Mouse (Mus musculus) limb, embryonic 12.5 days (tissue): ENCODE data around the gene Hexim1. TPM values are rescaled to one million over a fixed set of nuclear protein-coding genes. Genes with fewer than 3 reads are reported as not detected.

Experiments used
- ATAC-seq: fragments of 200-750 bp; cut with Nextera tagmentation; 2 replicates; pipeline ENCODE4 v1.8.0; 2017; ENCODE audit warnings: low read depth, moderate TSS enrichment; ENCODE audit not compliant: insufficient number of reproducible peaks, insufficient read depth, low FRiP score, low TSS enrichment
- H3K27ac ChIP-seq: fragments of 300-500 bp; sonication (generic); 2 replicates; pipeline ENCODE4 v1.5.1; 2016; ENCODE audit warnings: mild to moderate bottlenecking, moderate library complexity
- H3K27me3 ChIP-seq: fragments of 300-500 bp; sonication (generic); 2 replicates; pipeline ENCODE4 v1.6.1; 2016; ENCODE audit warnings: mild to moderate bottlenecking, moderate library complexity
- H3K36me3 ChIP-seq: fragments of 300-500 bp; sonication (generic); 2 replicates; pipeline ENCODE4 v1.6.1; 2016; ENCODE audit warnings: mild to moderate bottlenecking, moderate library complexity
- H3K4me1 ChIP-seq: fragments of 300-500 bp; sonication (generic); replicated peaks from 2 replicates; pipeline ENCODE4 v1.6.1; 2016
- H3K4me2 ChIP-seq: fragments of 300-500 bp; sonication (generic); 2 replicates; pipeline ENCODE4 v1.6.1; 2016; ENCODE audit warnings: mild to moderate bottlenecking, moderate library complexity
- H3K4me3 ChIP-seq: fragments of 300-500 bp; sonication (generic); replicated peaks from 2 replicates; pipeline ENCODE4 v1.5.1; 2016; ENCODE audit warnings: mild to moderate bottlenecking
- H3K9ac ChIP-seq: fragments of 300-500 bp; sonication (generic); replicated peaks from 2 replicates; pipeline ENCODE4 v1.6.1; 2016; ENCODE audit warnings: mild to moderate bottlenecking, moderate library complexity
- H3K9me3 ChIP-seq: fragments of 300-500 bp; sonication (generic); 2 replicates; pipeline ENCODE4 v1.6.1; 2016; ENCODE audit warnings: mild to moderate bottlenecking, moderate library complexity
- WGBS: fragments of 180-500 bp; shearing (Covaris S2); methylation state at CpG from one replicate; pipeline ENCODE4 v1.1.7; 2016; 5-methylcytosine and 5-hydroxymethylcytosine counted together
- polyA plus RNA-seq: library from polyadenylated mRNA; unstranded; fragments of >200 nt; fragmentation: Nextera tagmentation; extraction: Ambion mirVana; gene quantifications from 2 replicates; pipeline ENCODE4 v1.2.1, GENCODE M21; 2016

Gene Hexim1
- polyA plus RNA-seq, 1 experiment from 2014 or later, result 3.9 TPM

GRCm38 (mm10) chr11:103141944-103142255 lies 25.9 kb downstream of the Hexim1 start:
- peak overlapping the region; percentile 19; the same call in 1 of the 2 replicates for H3K4me2 ChIP-seq
- H3K27me3 ChIP-seq, result no peaks in the 10 kb centered on the region
- no peaks in the 10 kb centered on the region for H3K9me3 ChIP-seq
- H3K9ac ChIP-seq, result 0 out of 2 replicates have a peak overlapping the region, but pooled peaks have one; percentile 12
- H3K27ac ChIP-seq, result peak overlapping the region; percentile 77
- H3K4me3 ChIP-seq, result no peak overlapping the region
- H3K36me3 ChIP-seq, result peaks cover 22% of the 10 kb centered on the region
- no peak for ATAC-seq
- WGBS, result 25% methylated on average over 1 of the region's 1 CpGs
- H3K4me1 ChIP-seq, result peaks cover 31% of the 10 kb centered on the region

DNA sequence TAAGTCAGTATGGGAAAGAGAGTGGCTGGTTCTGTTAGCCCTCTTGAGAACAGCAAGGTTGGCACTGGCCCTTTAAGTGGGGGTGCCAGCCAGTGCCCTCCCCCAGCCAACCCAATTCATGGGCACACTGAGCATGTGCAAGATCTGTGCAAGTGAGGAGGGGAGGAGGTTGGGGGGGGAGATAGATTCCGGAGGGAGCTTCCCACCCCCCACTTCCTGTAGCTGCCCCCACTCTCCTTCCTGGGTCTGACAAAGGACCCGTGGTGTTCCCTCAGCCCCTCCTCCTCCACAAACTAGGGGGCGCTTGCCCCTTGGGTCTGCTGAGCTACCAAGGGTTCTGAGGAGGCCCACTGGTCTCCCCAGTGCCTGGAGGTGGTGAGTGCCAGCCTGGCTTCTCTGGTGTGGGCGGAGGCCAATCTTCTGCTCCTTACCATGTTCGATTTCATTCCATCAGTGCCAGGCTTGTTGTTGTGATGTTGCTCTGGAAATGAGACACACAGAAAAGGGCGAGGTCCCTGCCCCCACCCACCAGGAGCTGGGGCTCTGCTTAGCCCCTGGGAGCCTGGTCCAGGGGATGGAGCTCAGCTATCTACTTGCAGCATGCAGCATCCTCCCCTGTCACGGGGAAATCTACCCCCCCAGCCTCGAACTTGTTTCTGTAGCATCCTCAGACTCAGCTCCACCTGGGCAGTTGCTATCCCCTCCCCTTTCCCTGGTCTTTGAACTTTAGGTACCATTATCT lies 26.6 kb downstream of the Hexim1 start:
- no peaks in the 10 kb centered on the region for H3K27me3 ChIP-seq
- peaks cover 22% of the 10 kb centered on the region for H3K36me3 ChIP-seq
- peak overlapping the region; percentile 84 for H3K27ac ChIP-seq
- peak overlapping the region; percentile 37; the same call in 1 of the 2 replicates for H3K9ac ChIP-seq
- 30% methylated on average over 8 of the region's 8 CpGs for WGBS
- peak; percentile 48; the same call in 1 of the 2 replicates for ATAC-seq
- no peaks in the 10 kb centered on the region for H3K9me3 ChIP-seq
- peak overlapping the region; percentile 45 for H3K4me2 ChIP-seq
- H3K4me1 ChIP-seq, result peaks cover 31% of the 10 kb centered on the region
- peak overlapping the region; percentile 22 for H3K4me3 ChIP-seq

GRCm38 (mm10) chr11:103144309-103145285 lies 28.6 kb downstream of the Hexim1 start:
- Histone ChIP-seq H3K4me3 (no peak overlapping the region), H3K36me3 (peaks cover 5% of the 10 kb centered on the region), H3K9ac (no peak overlapping the region), H3K27me3 (no peaks in the 10 kb centered on the region), H3K27ac (peak overlapping the region; percentile 29; the same call in 1 of the 2 replicates), H3K4me1 (peaks cover 31% of the 10 kb centered on the region), H3K9me3 (no peaks in the 10 kb centered on the region), H3K4me2 (no peak overlapping the region)
- ATAC-seq, result no peak
- WGBS, result 34% methylated on average over 12 of the region's 12 CpGs

- Histone ChIP-seq H3K27me3 (no peaks in the 10 kb centered on the region), H3K9me3 (no peaks in the 10 kb centered on the region), H3K4me1 (peaks cover 25% of the 10 kb centered on the region), H3K27ac (no peak overlapping the region), H3K4me3 (no peak overlapping the region), H3K9ac (no peak overlapping the region), H3K36me3 (no peaks in the 10 kb centered on the region), H3K4me2 (no peak overlapping the region)
- ATAC-seq, result no peak
- 89% methylated on average over 4 of the region's 4 CpGs for WGBS
Observed at GRCm38 (mm10) chr11:103146386-103146785, 30.4 kb downstream of the Hexim1 start.

GRCm38 (mm10) chr11:103147766-103148165 lies 31.7 kb downstream of the Hexim1 start:
- Histone ChIP-seq H3K36me3 (no peaks in the 10 kb centered on the region), H3K4me3 (no peak overlapping the region), H3K9ac (no peak overlapping the region), H3K4me1 (peaks cover 11% of the 10 kb centered on the region), H3K27me3 (no peaks in the 10 kb centered on the region), H3K9me3 (no peaks in the 10 kb centered on the region), H3K27ac (no peak overlapping the region), H3K4me2 (no peak overlapping the region)
- 66% methylated on average over 4 of the region's 4 CpGs for WGBS
- no peak for ATAC-seq

DNA sequence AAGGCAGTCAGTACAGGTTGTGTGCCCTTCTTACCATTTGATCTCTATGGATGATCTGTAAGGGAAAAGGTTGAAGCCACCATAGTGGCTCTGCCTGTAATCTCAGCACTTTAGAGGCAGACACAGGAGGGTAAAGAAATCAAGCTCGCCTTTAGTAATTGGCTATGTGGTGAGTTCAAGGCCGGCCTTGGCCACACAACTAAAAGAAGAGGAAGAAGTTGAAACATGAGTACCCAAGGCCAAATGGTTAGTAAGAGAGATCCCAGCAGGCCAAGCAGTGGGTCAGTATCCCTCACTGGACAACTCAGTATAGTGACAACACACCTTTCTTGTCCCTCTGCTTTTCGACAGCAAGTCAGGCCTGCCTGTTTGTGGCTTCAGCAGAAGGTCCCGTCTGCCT lies 33.7 kb downstream of the Hexim1 start:
- Histone ChIP-seq H3K36me3 (no peaks in the 10 kb centered on the region), H3K27ac (no peak overlapping the region), H3K27me3 (no peaks in the 10 kb centered on the region), H3K4me3 (no peak overlapping the region), H3K4me2 (no peak overlapping the region), H3K9me3 (no peaks in the 10 kb centered on the region), H3K4me1 (peaks cover 3% of the 10 kb centered on the region), H3K9ac (no peak overlapping the region)
- 86% methylated on average over 4 of the region's 4 CpGs for WGBS
- no peak for ATAC-seq

DNA sequence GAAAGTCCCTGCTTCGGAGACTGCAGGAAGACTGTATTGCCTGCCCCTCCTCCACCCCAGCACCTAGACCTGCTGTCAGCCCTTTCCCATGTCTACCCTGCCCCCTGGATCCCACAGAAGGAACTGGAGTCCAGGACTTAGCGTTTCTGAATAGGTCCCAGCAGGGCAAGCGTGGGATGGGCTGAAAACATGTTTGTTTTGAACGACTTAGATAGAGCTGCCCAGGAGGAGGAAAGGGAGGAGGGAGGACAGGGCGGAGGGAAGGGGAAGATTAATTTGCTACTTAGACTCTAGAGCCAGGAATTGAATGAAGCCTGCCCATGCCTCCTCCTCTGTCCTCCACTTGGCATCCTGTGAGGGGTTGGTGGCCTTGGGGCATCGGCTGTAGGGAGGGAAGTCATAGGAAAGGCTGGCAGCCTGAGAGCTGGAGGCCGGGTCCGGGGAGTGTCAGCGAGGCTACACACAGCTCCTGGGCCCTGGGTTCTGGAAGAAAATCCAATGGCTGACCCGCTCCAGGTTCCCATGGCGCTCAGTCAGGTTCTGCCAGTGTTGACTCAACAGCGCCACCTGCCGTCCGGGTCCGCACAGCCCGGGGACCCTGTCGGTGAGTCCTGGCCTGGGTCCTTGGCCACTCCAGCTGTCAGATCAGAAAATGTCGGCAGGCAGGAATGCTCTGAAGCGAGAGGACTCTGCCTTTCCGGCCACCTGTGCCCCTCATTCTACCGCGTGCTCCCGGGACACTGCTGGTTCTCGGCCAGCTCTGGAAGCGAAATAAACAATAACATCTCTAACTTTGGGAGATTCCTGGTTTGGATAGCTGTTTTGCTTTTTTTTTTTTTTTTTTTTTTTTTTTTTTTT lies 42.8 kb downstream of the Hexim1 start:
- peak overlapping the region; percentile 8; the same call in 1 of the 2 replicates for H3K9ac ChIP-seq
- no peaks in the 10 kb centered on the region for H3K9me3 ChIP-seq
- peak overlapping the region; percentile 51 for H3K4me2 ChIP-seq
- H3K4me3 ChIP-seq, result peak overlapping the region; percentile 23
- no peaks in the 10 kb centered on the region for H3K27me3 ChIP-seq
- 2% methylated on average over 25 of the region's 25 CpGs for WGBS
- ATAC-seq, result peak; percentile 88
- H3K4me1 ChIP-seq, result no peaks in the 10 kb centered on the region; the same call in 1 of the 2 replicates
- H3K27ac ChIP-seq, result no peak overlapping the region
- H3K36me3 ChIP-seq, result no peaks in the 10 kb centered on the region

- H3K4me2 ChIP-seq, result no peak overlapping the region
- H3K4me3 ChIP-seq, result no peak overlapping the region
- no peaks in the 10 kb centered on the region for H3K9me3 ChIP-seq
- 87% methylated on average over 11 of the region's 11 CpGs for WGBS
- H3K27ac ChIP-seq, result no peak overlapping the region
- H3K36me3 ChIP-seq, result no peaks in the 10 kb centered on the region
- no peak overlapping the region for H3K9ac ChIP-seq
- H3K27me3 ChIP-seq, result no peaks in the 10 kb centered on the region
- no peaks in the 10 kb centered on the region; the same call in 1 of the 2 replicates for H3K4me1 ChIP-seq
- ATAC-seq, result no peak
Observed at GRCm38 (mm10) chr11:103160738-103161137, 44.7 kb downstream of the Hexim1 start.

DNA sequence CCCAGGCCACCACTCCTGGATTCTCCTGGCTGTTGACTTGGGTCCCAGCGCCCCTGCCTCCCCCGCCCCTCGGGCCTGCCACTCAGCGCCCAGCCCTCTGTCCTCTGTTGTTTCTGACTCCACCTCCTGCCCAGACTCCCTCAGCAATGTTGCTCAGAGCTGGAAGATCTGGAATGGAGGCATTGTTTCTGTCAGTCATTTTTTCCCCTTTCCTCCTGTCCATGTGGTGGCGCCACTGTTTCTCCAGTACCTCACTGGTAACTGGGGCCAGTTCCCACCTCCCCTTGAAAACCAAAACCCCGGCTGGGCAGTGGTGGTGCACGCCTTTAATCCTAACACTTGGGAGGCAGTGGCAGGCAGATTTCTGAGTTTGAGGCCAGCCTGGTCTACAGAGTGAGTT lies 45.4 kb downstream of the Hexim1 start:
- no peak overlapping the region for H3K27ac ChIP-seq
- WGBS, result 71% methylated on average over 7 of the region's 7 CpGs

DNA sequence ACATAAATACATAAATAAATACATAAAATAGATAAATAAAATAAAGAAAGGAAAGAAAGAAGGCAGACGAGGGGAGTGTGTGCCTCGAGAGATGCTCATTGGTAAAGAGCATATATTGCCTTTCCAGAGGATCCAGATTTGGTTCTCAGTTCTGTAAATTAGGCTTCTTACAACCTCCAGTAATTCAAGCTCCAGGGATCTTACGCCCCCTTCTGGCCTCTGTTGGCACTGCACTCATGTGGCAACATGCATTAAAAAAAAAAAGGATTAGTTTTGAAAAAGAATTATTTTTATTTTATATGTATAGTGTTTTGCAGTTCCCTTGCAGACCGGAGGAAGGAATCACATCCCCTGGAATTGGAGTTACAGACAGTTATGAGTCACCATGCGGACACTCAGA lies 46.1 kb downstream of the Hexim1 start:
- Histone ChIP-seq H3K4me1 (no peaks in the 10 kb centered on the region; the same call in 1 of the 2 replicates), H3K4me2 (no peak overlapping the region), H3K9me3 (no peaks in the 10 kb centered on the region), H3K27me3 (peaks cover 5% of the 10 kb centered on the region; the same call in 1 of the 2 replicates), H3K27ac (no peak overlapping the region), H3K9ac (no peak overlapping the region), H3K4me3 (no peak overlapping the region), H3K36me3 (no peaks in the 10 kb centered on the region)
- 87% methylated on average over 5 of the region's 5 CpGs for WGBS
- ATAC-seq, result no peak

More for the DNA sequence above, 45.4 kb downstream of the Hexim1 start:
- no peaks in the 10 kb centered on the region; the same call in 1 of the 2 replicates for H3K4me1 ChIP-seq
- peaks cover 1% of the 10 kb centered on the region; the same call in 1 of the 2 replicates for H3K27me3 ChIP-seq
- ATAC-seq, result no peak
- no peaks in the 10 kb centered on the region for H3K36me3 ChIP-seq
- no peak overlapping the region for H3K4me2 ChIP-seq
- no peak overlapping the region for H3K4me3 ChIP-seq
- H3K9me3 ChIP-seq, result no peaks in the 10 kb centered on the region
- no peak overlapping the region for H3K9ac ChIP-seq
